Mouse (Mus musculus) ovary, postnatal 36 days (tissue): Measurements from ENCODE around the gene Bnc2.

Experiments
- DNase-seq: peaks from one replicate; pipeline ENCODE4 v3.0.0; 2022; ENCODE audit warnings: low spot score, mixed read lengths

The Bnc2 gene

GRCm38 (mm10) chr4:84317421-84317820 is 357.7 kb downstream of the Bnc2 start:
- DNase-seq: no peak

- no peak for DNase-seq
Measured at GRCm38 (mm10) chr4:84311371-84311770, 363.7 kb downstream of the Bnc2 start.

DNA sequence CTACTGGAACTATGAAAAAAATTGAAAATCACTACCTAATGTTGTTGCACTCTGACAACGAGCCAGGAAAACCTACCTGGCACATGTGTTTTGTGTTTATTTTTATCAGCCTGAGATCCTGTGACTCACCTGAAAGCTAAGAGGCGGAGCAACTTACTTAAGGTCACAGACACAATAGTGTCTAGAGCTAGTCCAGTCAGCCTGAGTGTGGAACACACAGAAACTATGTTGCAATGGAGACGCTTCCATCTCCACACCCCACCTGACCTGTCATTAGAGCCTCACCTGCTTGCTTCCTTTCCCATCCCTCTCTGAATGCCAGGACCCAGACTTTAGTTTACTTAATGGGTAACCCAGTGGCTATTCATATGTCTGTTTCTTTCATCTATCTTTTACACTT is 364.2 kb downstream of the Bnc2 start:
- no peak for DNase-seq

GRCm38 (mm10) chr4:84308226-84308862 is 366.7 kb downstream of the Bnc2 start:
- DNase-seq: no peak

- DNase-seq: no peak
Measured at GRCm38 (mm10) chr4:84306928-84307606, 368.0 kb downstream of the Bnc2 start.

- no peak for DNase-seq
Measured at GRCm38 (mm10) chr4:84302949-84303348, 372.1 kb downstream of the Bnc2 start.

GRCm38 (mm10) chr4:84285153-84285552 is 389.9 kb downstream of the Bnc2 start:
- DNase-seq: no peak

DNA sequence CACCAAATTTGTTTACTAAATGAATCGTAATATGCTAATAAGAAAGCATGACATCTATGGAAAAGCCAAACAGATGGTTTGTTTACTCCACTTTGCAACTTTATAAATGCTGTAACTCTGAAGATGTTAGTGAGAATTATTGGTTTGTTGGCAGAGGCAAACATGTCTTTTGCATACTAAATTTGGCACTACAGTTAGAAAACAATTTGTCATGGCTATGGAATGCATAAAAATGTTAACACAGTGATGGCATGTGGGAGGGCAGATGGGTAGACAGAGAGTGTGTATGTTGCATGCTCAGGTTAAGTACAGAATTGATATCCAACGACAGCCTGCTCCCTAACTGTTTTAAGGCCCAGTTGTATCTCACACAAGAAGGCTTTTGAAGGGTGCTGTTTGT is 392.4 kb downstream of the Bnc2 start:
- no peak for DNase-seq

DNA sequence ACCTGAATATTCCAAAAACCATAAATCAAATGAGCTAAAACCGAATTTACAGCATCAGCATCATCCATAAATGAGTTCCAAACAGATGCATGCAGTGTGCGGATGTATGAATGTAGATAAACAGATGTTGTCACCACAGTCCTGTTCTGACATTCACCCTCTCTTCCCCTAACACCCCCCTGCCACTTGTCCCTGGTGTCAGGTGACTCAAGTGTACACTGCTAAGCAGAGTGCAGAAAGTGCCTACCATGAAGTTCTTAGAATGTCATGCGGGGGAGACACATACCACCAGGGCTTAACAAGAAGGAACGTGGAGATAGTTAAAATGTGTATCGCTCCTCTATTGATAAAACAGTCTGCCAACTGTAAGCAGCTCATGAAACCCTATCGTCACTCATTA is 396.9 kb downstream of the Bnc2 start:
- DNase-seq: no peak

- DNase-seq: no peak
Measured at GRCm38 (mm10) chr4:84276081-84276480, 399.0 kb downstream of the Bnc2 start.

DNA sequence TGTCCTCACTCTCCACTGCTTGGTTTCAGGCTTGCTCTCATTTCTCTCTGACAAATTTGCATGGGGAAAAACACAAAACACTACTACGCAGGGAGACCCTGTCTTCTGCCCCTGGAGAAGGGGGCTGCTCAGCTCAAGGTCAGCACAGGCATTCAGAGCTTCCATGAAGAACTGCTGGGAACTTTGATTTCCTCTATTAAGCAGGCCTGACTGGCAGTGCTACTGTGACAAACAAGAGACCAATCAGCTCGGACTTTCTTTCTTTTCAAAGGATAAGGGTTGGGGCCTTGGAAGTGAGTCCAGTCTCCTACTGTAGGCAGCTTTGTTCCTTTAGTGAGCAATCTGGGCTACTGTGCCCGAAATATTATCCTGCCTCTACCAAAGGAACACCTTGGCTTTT is 400.9 kb downstream of the Bnc2 start:
- DNase-seq: no peak

DNA sequence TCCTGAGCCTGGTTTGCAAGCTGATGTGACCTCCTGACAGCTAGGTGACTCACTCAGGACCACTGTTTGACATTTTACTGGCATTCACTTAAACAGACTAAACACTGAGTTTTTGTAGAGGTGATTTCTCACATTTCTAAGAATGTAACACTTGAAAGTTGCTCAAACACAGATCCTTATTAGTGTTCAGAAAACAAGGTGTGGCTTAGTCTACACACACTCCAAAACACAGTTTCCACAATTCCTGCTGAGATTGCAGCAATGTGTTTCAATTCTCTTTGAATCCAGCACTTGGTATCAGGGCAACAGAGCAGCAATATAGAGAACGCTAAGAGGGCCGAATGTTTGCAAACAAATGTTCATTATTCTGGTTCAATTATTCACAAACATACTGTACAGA is 402.2 kb downstream of the Bnc2 start:
- no peak for DNase-seq

GRCm38 (mm10) chr4:84269845-84270244 is 405.2 kb downstream of the Bnc2 start:
- no peak for DNase-seq

DNA sequence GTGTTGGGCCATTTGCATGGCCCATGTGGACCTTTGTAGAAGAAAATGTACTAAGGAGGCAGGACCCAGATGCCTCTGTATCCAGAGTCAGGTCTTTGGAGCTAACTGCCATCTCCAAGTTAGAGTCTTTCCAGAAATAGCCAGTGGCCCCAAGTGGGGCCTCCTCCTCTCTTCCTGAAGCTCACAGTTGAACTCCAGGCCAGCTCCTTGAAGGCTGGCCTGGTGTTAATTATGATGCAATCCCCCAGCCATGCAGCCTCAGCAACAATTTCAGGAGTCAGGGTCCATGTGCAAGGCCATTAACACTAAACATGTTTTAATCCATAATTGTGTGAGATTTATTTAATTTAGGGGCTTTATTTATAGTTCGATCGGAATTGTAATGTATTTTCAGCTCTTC is 427.7 kb downstream of the Bnc2 start:
- no peak for DNase-seq

- DNase-seq: no peak
Measured at GRCm38 (mm10) chr4:84232346-84232745, 442.7 kb downstream of the Bnc2 start.

- DNase-seq: no peak
Measured at GRCm38 (mm10) chr4:84231251-84231650, 443.8 kb downstream of the Bnc2 start.

DNA sequence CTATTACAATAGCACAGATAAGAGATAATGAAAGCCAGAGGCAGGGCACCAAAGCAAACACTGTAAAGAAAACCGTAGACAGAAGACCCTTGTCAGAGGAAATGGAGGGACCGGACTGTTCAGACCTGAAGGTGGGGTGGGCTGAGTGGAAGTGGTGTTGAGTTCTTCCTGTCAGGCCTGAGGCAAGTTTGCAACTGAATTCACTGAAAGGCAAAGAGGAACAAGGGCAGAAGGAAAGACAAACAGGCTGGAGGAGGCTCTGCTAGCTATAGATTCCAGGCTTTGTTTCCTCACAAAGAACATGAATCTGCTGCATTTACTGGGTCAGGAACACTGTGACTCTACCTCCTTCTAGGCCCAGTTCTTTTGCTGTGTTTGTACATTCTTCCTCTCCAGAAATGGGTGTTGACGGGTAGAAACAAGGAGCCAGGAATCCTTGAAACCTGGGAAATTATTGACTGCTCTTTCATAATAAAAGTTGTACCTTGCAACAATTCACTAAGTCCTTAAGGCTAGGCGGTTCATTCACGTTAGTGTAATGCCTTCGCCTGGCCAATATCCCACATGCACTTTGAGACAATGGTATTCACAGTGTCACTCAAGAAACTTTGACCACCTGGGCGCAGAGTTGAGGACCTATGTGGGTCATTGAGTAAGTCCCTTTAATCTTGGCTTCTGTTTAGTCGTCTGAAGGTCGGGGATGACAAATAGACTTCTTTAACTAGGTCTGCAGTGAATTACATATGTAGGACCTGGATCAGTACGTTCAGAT is 445.7 kb downstream of the Bnc2 start:
- DNase-seq: no peak

DNA sequence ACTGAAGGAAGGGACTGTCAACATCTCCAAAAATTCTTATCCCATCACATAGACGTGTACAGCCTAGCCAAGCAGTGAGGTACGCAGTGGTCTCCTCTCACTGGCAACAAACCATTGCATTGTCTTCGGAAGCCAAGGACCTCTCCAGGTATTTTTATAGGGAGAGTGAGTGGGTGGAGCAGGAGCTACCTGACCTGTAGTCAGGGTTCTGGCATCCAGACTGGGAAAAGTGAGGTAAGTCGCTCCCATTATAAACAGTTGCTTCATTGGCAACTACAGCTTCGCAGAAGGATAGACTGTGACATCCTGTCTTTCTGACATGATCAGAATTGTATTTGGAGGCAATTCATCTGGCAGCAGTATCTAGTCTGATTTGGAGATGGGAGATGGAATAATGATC is 446.5 kb downstream of the Bnc2 start:
- no peak for DNase-seq
